Mouse (Mus musculus) gastrocnemius, postnatal 10 days (tissue): ENCODE results near the gene Cmtm4. TPM values are rescaled to one million over a fixed set of nuclear protein-coding genes. Genes with fewer than 3 reads are reported as not detected.

Experiments used
- DNase-seq: peaks from one replicate; pipeline ENCODE4 v3.0.0; 2021; ENCODE audit warnings: mixed read lengths
- long read RNA-seq, 2 experiments: library from polyadenylated mRNA; stranded (forward); transcript quantifications; one replicate each; pipeline ENCODE4 v2.0.0; 2021
- total RNA-seq, 2 experiments: library from RNA; stranded (reverse); gene quantifications; 2 replicates each; pipeline ENCODE4 v1.2.3; 2021

Cmtm4 gene
- total RNA-seq, result 1 to 10 TPM; 6.3 to 7.6 TPM
- long read RNA-seq, experiment 1, full-length matches to known transcripts, result 3 of 6 reads
- long read RNA-seq, experiment 1, partial matches to known transcripts, result 0 of 6 reads
- long read RNA-seq, experiment 1, other reads (novel, unspliced or antisense), result 3 of 6 reads
- long read RNA-seq, experiment 2, full-length matches to known transcripts, result 2 of 3 reads
- long read RNA-seq, experiment 2, partial matches to known transcripts, result 0 of 3 reads
- long read RNA-seq, experiment 2, other reads (novel, unspliced or antisense), result 1 of 3 reads

DNA sequence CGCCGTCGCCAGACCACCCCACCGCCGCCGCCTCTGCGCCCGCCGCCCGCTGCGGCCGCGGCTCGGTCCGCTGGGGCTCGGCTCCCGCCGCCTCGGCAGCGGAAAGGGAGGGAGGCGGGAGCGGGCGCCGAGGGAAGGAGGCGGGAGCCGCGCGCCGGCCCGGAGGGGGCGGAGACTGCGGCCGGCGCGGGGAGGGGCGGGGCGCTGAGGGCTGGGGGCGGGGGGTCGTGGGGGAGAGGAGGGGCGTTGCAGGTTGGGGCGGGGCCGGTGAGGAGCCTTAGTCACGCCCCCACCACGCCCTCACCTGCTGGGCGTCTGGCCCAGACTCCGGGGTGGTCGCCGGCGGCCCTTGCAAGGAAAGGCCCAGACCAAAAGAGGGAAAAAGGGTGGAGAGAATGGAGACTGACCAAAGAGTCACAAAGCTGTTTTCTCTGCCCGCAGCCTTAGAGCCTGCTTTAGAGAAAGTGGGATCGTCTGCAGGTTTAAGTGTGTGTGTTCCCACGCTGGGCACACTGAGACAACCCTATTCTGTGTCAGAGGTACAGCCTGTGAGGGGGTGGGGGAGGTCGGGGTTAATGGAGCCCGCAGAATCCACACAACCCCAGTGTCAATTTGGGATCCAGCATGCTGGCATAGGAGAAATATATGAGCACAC lies at the start of gene Cmtm4:
Gene Cmtm4 (minus strand): TSS at position 105 of the 655 bp plus-strand sequence.
- DNase-seq, result peak; percentile 71

GRCm38 (mm10) chr8:104445248-104445647 lies 49.6 kb upstream of the Cmtm4 start:
- DNase-seq, result no peak

DNA sequence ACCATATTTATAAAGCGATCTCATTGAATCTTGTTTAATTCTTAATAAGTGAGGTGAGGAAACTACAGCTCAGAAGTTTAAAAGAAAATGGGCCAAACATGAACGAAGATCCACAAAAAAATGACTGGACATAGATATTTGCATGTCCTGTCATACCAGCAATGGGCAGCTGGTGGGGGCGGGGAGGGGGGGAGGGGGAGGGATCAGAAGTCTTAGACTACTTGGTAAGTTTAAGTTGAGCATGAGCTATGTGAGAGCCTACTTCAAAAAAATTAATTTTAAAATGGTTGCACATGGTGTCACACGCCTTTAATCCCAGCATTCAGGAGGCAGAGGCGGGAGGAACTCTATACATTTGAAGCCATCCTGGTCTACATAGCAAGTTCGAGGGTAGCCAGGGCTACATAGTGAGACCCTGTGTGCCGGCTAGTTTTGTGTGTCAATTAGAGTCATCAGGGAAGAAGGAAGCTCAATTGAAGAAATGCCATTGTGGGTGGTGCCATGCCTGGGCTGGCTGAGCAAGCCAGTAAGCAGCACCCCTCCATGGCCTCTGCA lies 47.6 kb upstream of the Cmtm4 start:
- no peak for DNase-seq

- DNase-seq, result peak; percentile 96
Measured at GRCm38 (mm10) chr8:104442299-104443124, 46.9 kb upstream of the Cmtm4 start, which contains the start of gene Dync1li2. Gene Dync1li2 (minus strand): TSS chr8:104443047.

DNA sequence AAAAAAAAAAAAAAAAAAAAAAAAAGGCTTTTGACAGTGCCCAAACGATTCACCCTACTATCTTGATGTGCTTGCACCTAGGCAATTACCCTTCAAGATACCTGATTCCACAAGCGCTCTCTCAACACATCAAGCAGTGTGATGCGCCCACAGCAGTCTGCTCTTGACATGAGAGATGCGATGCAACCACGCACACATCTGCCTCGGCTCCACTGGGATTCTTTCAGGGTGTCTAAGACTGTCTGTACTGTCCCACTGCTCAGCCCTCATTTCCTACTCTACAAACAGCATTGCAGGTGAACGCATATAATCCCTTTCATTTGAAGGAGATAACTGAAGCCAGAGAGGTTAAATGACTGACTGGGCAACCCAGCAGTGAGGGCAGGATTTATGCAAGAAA lies 46.0 kb upstream of the Cmtm4 start:
- DNase-seq, result no peak

DNA sequence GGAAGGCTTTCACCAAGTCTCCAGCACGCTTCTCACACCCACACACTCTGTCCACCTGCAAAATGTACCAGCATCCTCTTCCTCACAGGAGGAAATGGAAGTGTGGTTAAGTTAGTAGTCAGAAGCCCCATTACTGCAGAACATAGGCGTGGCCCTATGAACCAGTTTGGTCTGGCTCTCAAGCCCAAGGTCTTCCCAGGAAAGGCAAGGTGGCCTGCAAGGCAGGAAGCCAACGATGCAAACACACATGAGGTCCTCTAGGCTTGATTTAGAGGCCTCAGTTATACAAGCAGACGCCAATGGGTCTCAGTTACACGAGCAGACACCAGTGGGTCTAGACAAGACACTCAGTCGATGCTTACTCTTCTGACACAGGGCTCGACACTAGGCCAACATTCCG lies 43.9 kb upstream of the Cmtm4 start:
- DNase-seq, result no peak

DNA sequence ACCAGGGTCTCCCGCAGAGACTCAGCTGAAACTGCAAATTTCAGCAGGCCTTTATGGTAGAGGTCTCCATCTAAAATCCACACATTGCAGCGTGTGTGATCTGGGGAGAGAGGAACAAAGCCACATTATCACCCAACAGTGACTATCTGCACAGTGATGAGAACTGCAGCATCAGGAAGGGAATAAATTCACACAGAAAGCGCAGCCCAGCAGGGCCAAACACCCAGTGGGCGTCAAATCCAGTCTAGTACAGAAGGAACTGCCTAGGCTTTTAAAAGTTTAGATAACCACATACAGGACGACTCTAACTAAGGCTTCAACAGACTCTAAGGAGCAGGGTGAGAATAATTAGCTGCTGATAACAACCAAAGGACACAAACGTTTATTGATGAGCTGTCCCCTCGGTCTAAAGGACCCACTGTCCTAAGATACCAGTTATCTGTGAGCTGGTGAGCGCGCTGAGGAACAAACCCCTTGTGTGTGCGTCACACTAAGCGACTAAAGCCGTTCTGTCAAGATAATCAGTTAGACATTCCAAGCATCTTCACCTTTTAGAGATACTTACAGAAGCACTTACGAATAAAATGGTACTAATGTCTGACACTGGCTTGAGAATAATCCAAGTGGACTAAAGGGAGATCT lies 42.0 kb upstream of the Cmtm4 start:
- no peak for DNase-seq

GRCm38 (mm10) chr8:104436591-104436990 lies 41.0 kb upstream of the Cmtm4 start:
- DNase-seq, result no peak

GRCm38 (mm10) chr8:104436038-104436437 lies 40.4 kb upstream of the Cmtm4 start:
- DNase-seq, result peak; percentile 99

DNA sequence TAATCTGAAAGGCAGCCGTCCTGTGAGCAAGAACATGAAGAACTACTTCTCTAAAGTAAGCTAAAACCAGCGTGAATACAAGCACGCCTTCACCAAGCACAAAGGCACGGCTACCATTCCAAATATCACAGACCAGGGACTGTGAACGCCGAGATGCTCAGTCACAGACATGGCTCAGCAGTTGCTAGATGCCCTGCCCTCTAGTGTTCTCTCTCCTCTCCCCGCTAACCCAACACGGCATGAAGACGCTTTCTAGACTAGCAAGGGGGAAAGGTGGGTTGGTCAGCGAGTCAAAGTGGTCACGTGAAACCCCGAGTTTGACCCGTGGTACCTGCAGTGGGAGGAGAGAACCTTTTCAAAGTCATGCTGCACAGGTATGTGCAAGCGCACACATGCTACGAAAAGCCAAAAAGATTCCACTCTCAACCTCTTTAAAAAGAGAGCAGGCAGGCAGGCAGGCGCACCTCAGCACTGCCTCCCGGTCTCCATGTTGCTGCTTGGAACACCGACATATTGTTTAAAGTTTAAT lies 39.3 kb upstream of the Cmtm4 start:
- no peak for DNase-seq

DNA sequence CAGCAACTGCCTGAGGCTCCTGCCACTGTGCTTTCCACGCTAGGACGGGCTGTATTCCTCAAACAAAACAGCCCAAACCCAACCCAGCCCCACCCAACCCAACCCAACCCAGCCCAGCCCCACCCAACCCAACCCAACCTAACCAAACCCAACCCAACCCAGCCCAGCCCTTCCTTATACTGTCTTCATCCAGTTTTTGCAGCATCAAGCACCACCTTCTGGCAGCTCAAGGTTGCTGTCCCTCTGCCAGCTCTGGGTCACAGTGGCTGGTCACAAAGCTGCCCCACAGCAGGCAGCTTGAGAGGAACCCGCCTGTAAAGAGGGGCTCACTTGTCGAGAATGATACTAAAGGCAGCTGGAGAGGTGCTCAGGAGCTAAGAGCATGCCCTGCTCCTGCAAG lies 38.7 kb upstream of the Cmtm4 start:
- DNase-seq, result no peak

DNA sequence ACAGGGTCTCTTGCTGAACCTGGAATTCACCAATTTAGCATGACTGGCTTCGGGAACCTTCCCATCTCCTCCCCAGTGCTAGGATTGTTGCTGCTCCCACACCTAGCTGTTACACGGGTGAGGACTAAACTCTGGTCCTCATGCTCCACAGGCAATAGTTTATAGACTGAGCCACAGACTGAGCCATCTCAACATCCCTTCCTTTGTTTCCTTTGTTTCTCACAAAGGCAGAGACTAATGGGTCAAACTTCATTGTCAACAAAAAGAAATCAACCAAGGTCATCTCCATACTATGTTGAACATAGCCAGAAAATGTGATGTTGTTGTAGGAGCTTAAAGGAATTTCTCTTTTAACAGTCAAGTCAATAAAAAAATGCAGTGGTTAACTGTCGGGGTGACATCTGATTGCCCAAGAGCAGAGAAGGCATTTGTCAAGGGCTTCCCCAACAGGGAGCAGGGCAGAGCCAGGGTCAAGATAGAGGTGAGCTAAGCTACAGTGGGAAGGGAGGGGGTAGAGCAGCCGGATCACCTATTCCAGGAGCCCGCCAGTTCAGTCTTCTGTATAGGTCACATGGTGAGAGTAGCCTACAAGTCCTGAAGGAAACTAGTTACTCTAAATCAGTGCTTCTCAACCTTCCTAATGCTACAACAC lies 37.7 kb upstream of the Cmtm4 start:
- no peak for DNase-seq

DNA sequence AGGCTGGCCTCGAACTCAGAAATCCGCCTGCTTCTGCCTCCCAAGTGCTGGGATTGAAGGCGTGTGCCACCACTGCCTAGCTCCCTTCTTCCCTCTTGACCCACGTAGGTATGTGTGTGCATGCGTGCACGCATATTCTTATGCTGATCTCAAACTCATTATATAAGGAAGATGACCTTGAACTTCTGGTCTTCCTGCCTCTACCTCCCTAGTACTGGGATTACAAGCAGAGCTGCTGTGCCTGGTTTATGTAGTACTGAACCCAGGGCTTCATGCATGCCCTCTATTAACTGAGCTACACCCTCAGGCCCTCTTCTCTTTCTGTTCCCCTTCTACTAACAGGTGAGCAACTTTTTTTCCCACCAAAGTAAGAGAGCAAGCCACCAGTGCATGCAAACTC lies 37.0 kb upstream of the Cmtm4 start:
- DNase-seq, result no peak

- DNase-seq, result no peak
Measured at GRCm38 (mm10) chr8:104430230-104430629, 34.6 kb upstream of the Cmtm4 start.

GRCm38 (mm10) chr8:104427703-104428102 lies 32.1 kb upstream of the Cmtm4 start:
- no peak for DNase-seq

DNA sequence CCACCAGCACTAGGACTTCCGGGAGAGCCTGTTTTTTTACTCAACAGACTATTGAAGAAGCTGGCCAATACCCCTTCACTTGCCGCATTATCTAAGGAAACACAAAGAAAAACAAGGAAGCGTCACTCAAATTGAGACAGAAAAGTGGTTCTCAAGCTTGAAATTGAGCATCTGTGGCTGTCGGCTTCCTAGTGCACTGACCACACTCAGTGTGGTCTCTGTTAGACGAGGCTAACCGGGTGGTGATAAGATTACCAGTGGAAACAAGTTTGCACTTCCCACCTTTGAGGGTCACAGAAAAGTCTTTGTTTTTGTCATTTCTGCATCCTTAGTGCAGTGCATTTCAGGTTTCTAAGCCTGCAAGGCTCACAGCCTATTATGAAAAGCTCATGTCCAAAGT lies 26.7 kb upstream of the Cmtm4 start:
- DNase-seq, result no peak

DNA sequence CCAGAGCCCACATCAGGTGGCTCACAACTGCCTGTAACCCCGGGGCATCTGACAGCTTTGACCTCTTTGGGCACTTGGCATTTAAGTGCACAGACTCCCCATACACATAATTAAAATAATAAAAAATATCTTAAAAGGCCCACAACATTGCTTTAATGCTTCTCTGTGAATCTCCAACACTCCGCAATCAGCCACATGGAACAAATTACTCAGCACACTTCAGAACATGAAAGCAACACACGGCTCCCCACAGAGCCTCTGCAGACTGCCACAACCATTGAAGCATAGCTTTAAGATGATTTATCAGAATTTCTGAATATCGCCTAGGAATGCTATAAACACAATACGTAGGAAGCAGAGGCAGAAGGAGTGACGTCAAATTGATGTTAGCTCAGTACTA lies 20.4 kb upstream of the Cmtm4 start:
- no peak for DNase-seq

- no peak for DNase-seq
Measured at GRCm38 (mm10) chr8:104414204-104414603, 18.6 kb upstream of the Cmtm4 start.

DNA sequence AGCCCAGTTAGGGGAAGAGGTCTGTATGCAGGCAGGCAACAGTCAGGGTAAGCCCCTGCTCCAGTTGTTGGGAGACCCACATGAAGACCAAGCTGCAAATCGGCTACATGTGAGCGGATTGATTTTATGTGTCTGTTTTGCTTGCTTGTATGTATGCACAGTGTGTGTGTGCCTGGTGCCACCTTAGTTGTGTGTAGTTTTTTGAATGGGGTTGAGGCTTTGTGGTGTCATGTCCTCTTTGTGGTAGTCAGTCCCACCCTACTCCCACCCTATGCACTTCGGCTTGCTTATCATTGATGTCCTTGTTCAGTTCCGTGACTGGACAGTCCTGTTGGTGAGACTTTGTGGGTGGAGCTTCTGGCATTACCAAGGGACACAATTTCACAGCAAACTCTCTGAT lies 18.2 kb upstream of the Cmtm4 start:
- no peak for DNase-seq

GRCm38 (mm10) chr8:104412805-104413532 lies 17.4 kb upstream of the Cmtm4 start:
- no peak for DNase-seq

DNA sequence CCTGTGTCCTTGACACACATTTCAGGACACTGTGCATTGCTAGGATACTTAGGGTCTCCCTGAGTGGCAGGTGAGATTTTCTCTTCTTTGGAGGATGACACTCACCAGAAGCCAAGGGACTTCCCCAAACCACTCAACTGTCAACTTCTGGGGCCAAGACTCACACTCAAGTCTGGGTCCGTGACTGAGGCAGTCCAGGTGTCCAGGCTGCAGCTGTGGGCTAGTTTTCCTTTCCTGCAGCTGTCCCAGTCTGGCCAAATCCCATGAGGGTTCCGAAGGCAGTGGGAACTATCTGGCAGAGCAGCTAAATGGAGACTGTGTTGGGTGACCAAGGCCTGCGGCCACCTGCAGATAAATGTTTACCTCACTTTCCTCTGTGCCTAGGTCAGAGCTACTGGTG lies 16.4 kb upstream of the Cmtm4 start:
- DNase-seq, result no peak
